Mouse (Mus musculus) brain, embryonic 14.5 days (tissue): ENCODE measurements around the gene Gckr.

ENCODE experiments used
- CTCF ChIP-seq: fragments of 200-500 bp; IDR thresholded peaks from 2 replicates; pipeline ENCODE4 v1.5.1; 2012; ENCODE audit warnings: inconsistent platforms, mild to moderate bottlenecking, moderate library complexity, borderline replicate concordance; ENCODE audit not compliant: insufficient read depth, insufficient read length; ENCODE audit errors: extremely low read depth
- POLR2A ChIP-seq: fragments of 200-500 bp; IDR thresholded peaks from 2 replicates; pipeline ENCODE4 v1.6.1; 2012; ENCODE audit warnings: mild to moderate bottlenecking, inconsistent platforms, borderline replicate concordance; ENCODE audit not compliant: poor library complexity, insufficient read depth, insufficient read length, severe bottlenecking; ENCODE audit errors: extremely low read depth

GRCm38 (mm10) chr5:31298486-31298885, 1.2 kb downstream of the Gckr start:
- no peak for TF ChIP-seq CTCF
- TF ChIP-seq POLR2A = no peak
